Mouse (Mus musculus) lung, embryonic 15.5 days (tissue): Measurements from ENCODE around the gene Gm1113. TPM values are rescaled to one million over a fixed set of nuclear protein-coding genes. Genes with fewer than 3 reads are reported as not detected.

ENCODE experiments used
- ATAC-seq: fragments of 200-750 bp; cut with Nextera tagmentation; 2 replicates; pipeline ENCODE4 v1.8.0; 2017; ENCODE audit warnings: moderate number of reproducible peaks, borderline replicate concordance; ENCODE audit not compliant: low FRiP score, low TSS enrichment; ENCODE audit errors: extremely low read depth
- H3K27ac ChIP-seq: fragments of 300-500 bp; sonication (generic); 2 replicates; pipeline ENCODE4 v1.5.1; 2015; ENCODE audit warnings: moderate library complexity, mild to moderate bottlenecking, inconsistent platforms
- H3K27me3 ChIP-seq: fragments of 300-500 bp; sonication (generic); 2 replicates; pipeline ENCODE4 v1.6.1; 2015; ENCODE audit warnings: inconsistent platforms
- H3K36me3 ChIP-seq: fragments of 300-500 bp; sonication (generic); 2 replicates; pipeline ENCODE4 v1.6.1; 2015; ENCODE audit warnings: inconsistent platforms
- H3K4me1 ChIP-seq: fragments of 300-500 bp; sonication (generic); 2 replicates; pipeline ENCODE4 v1.6.1; 2015; ENCODE audit warnings: inconsistent platforms
- H3K4me2 ChIP-seq: fragments of 300-500 bp; sonication (generic); 2 replicates; pipeline ENCODE4 v1.6.1; 2015; ENCODE audit warnings: inconsistent platforms, mild to moderate bottlenecking, moderate library complexity
- H3K4me3 ChIP-seq: fragments of 300-500 bp; sonication (generic); 2 replicates; pipeline ENCODE4 v1.5.1; 2015; ENCODE audit warnings: mild to moderate bottlenecking, inconsistent platforms
- H3K9ac ChIP-seq: fragments of 300-500 bp; sonication (generic); 2 replicates; pipeline ENCODE4 v1.6.1; 2015; ENCODE audit warnings: inconsistent platforms
- H3K9me3 ChIP-seq: fragments of 300-500 bp; sonication (generic); 2 replicates; pipeline ENCODE4 v1.6.1; 2016; ENCODE audit warnings: inconsistent platforms
- WGBS: fragments of 180-500 bp; shearing (Covaris S2); methylation state at CpG from one replicate; pipeline ENCODE4 v1.1.7; 2015; 5-methylcytosine and 5-hydroxymethylcytosine counted together
- polyA plus RNA-seq: library from polyadenylated mRNA; unstranded; fragments of >200 nt; fragmentation: Nextera tagmentation; extraction: Ambion mirVana; gene quantifications from 2 replicates; pipeline ENCODE4 v1.2.1, GENCODE M21; 2015

Gene Gm1113
- polyA plus RNA-seq, 1 experiment from 2014 or later = not detected

DNA sequence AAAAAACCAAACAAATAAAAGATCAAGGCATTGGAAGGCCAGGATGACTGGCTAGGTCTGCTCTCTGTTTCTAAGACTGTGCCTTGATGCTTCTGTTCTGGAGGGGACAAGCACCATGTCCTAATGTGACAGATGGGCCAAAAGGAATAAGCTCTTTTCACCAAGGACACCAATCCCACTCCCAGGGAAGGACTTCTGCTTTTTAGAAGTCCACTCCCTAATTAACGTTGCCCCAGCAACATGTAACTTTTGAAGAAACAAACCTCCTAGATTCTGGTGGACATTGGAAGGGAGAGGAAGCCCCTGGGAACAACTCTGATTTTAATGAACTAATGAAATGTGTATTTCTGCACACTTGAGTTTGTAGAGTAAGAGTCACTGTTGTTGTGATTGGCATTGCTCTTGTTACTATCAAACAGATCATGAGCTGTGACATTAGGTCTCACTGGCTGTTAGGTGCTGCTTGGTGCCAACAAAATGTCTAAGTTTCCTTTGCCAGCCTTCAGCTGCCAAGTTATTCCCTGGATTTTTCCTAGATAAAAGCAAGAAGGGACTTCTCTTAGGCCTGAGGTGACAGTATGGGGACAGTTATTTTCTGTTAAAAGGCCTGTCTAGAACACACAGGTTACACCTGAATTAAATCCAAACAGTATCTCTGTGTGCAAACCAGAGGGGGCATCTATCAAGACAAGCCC lies 4.9 kb upstream of the Gm1113 start:
- ATAC-seq = no peak
- Histone ChIP-seq H3K9ac (no peak overlapping the region), H3K27ac (peak overlapping the region; percentile 37; the same call in 1 of the 2 replicates)

DNA sequence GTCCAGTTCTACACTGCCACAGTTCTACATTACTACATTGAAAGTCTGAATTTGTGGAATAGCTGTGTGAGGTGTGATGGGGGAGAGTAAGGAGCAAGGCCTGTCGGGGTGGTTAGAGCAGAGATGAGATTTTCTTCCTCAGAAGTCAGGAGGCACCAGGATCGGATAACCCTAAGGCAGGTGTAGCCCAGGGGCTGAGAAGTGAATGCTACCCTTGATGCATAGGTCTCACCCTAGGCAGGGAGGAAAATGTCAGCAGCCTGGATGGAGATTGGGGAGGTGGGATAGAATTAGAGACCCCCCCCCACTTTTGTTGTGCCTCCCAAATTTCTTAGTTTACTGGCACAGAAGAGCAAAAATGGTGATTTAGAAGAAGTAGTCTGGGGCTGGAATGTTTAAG lies 4.2 kb upstream of the Gm1113 start:
- 59% methylated on average over 2 of the region's 2 CpGs for WGBS
- Histone ChIP-seq H3K9ac (no peak overlapping the region), H3K9me3 (no peaks in the 10 kb centered on the region), H3K4me2 (no peak overlapping the region), H3K36me3 (no peaks in the 10 kb centered on the region), H3K4me3 (no peak overlapping the region), H3K27me3 (no peaks in the 10 kb centered on the region; the same call in 1 of the 2 replicates), H3K4me1 (peaks cover 17% of the 10 kb centered on the region), H3K27ac (no peak overlapping the region)
- ATAC-seq = no peak

More for the DNA sequence above, 4.9 kb upstream of the Gm1113 start:
- H3K9me3 ChIP-seq = no peaks in the 10 kb centered on the region
- 49% methylated on average over 1 of the region's 1 CpGs for WGBS
- H3K4me3 ChIP-seq = no peak overlapping the region
- no peaks in the 10 kb centered on the region for H3K36me3 ChIP-seq
- H3K27me3 ChIP-seq = no peaks in the 10 kb centered on the region; the same call in 1 of the 2 replicates
- peaks cover 17% of the 10 kb centered on the region for H3K4me1 ChIP-seq
- no peak overlapping the region for H3K4me2 ChIP-seq

- Histone ChIP-seq H3K4me1 (peaks cover 17% of the 10 kb centered on the region), H3K36me3 (no peaks in the 10 kb centered on the region), H3K4me3 (no peak overlapping the region), H3K27me3 (no peaks in the 10 kb centered on the region; the same call in 1 of the 2 replicates), H3K4me2 (no peak overlapping the region), H3K9me3 (no peaks in the 10 kb centered on the region), H3K9ac (no peak overlapping the region), H3K27ac (no peak overlapping the region)
- 68% methylated on average over 6 of the region's 6 CpGs for WGBS
- ATAC-seq = no peak
Observed at GRCm38 (mm10) chr9:35520631-35521348, 2.7 kb upstream of the Gm1113 start.

DNA sequence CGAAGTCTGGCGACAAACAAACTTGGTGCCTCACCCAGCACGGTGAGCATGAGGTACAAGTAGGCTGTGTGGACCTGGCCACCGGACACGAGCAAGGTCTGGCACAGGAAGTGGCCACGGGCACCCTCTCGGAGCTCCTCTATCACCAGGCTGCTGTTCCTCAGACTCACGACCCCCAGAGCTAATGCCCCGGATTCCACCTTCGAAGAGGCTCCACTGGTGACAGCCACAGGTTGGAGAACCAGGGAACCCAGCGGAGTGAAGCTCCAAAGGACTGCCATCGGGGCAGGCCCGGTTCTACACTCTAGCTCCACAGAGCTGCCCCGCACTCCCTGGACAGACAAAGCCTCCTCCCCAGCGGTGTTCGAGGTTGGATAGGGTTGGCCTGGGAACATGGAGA lies 1.4 kb downstream of the Gm1113 start:
- H3K4me3 ChIP-seq = no peak overlapping the region
- no peak overlapping the region for H3K27ac ChIP-seq
- H3K4me1 ChIP-seq = peaks cover 5% of the 10 kb centered on the region; the same call in 1 of the 2 replicates
- peaks cover 4% of the 10 kb centered on the region; the same call in 1 of the 2 replicates for H3K27me3 ChIP-seq
- no peaks in the 10 kb centered on the region for H3K36me3 ChIP-seq
- H3K4me2 ChIP-seq = no peak overlapping the region
- no peak overlapping the region for H3K9ac ChIP-seq
- no peak for ATAC-seq
- H3K9me3 ChIP-seq = no peaks in the 10 kb centered on the region
- WGBS = 92% methylated on average over 16 of the region's 16 CpGs

DNA sequence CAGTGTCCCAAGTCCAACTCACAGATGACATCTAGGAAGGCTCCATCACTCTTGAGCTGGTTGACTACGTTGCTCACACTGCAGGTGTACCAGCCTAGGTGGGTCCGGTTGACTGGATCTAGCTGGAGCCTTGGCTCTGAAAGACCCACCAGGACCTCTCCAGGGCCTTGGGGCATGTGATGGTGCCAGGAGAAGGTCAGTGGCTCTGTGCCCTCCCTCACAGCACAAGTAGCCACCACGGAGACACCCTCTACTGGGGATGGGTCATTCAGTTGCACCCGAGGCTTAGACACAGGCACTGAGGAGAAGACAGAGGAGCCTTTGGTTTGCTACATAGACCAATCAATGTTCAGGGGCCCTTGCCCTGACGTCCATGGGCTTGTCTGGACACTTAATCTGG lies 1.9 kb downstream of the Gm1113 start:
- Histone ChIP-seq H3K27ac (no peak overlapping the region), H3K9me3 (no peaks in the 10 kb centered on the region), H3K36me3 (no peaks in the 10 kb centered on the region), H3K4me1 (peaks cover 1% of the 10 kb centered on the region; the same call in 1 of the 2 replicates), H3K27me3 (peaks cover 4% of the 10 kb centered on the region; the same call in 1 of the 2 replicates), H3K9ac (no peak overlapping the region), H3K4me3 (no peak overlapping the region), H3K4me2 (no peak overlapping the region)
- WGBS = 80% methylated on average over 5 of the region's 5 CpGs
- no peak for ATAC-seq

DNA sequence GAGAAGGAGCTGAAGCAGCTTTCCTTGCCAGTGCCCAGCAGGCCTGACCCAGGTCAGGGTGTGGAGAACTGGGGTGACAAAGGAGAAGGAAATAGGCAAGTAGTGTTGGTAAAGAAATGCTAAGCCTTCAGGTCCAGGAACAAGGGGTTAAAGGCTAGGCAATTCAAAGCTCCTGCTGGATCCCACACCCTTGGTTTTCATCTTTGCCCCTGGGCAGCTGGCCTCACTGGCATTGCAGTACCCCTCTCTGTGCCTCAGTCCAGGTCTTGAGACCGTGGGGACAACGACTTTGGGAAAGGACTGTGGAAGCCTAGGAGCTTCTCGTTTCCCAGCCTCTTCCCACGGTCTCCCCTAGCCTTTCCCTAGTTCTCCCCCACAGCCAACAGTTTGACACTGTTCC lies 4.2 kb downstream of the Gm1113 start:
- Histone ChIP-seq H3K4me2 (no peak overlapping the region), H3K27ac (no peak overlapping the region), H3K4me3 (no peak overlapping the region), H3K9me3 (no peaks in the 10 kb centered on the region), H3K27me3 (peaks cover 10% of the 10 kb centered on the region; the same call in 1 of the 2 replicates), H3K4me1 (0 out of 2 replicates have a peak, but pooled peaks cover 2% of the 10 kb centered on the region), H3K36me3 (no peaks in the 10 kb centered on the region), H3K9ac (no peak overlapping the region)
- WGBS = 73% methylated on average over 4 of the region's 4 CpGs
- ATAC-seq = no peak

GRCm38 (mm10) chr9:35508234-35508633 lies 9.8 kb downstream of the Gm1113 start:
- Histone ChIP-seq H3K4me3 (no peak overlapping the region), H3K27me3 (peaks cover 10% of the 10 kb centered on the region; the same call in 1 of the 2 replicates), H3K9me3 (no peaks in the 10 kb centered on the region), H3K4me2 (no peak overlapping the region), H3K4me1 (peaks cover 18% of the 10 kb centered on the region), H3K36me3 (no peaks in the 10 kb centered on the region), H3K9ac (no peak overlapping the region), H3K27ac (peak overlapping the region; percentile 44)
- 22% methylated on average over 8 of the region's 8 CpGs for WGBS
- peak; percentile 82 for ATAC-seq

GRCm38 (mm10) chr9:35502361-35503000 lies 15.6 kb downstream of the Gm1113 start:
- Histone ChIP-seq H3K9me3 (no peaks in the 10 kb centered on the region), H3K9ac (no peak overlapping the region), H3K4me2 (no peak overlapping the region), H3K36me3 (no peaks in the 10 kb centered on the region), H3K4me1 (peaks cover 1% of the 10 kb centered on the region), H3K4me3 (no peak overlapping the region), H3K27me3 (no peaks in the 10 kb centered on the region), H3K27ac (no peak overlapping the region)
- no peak for ATAC-seq
- WGBS = 88% methylated on average over 10 of the region's 10 CpGs

DNA sequence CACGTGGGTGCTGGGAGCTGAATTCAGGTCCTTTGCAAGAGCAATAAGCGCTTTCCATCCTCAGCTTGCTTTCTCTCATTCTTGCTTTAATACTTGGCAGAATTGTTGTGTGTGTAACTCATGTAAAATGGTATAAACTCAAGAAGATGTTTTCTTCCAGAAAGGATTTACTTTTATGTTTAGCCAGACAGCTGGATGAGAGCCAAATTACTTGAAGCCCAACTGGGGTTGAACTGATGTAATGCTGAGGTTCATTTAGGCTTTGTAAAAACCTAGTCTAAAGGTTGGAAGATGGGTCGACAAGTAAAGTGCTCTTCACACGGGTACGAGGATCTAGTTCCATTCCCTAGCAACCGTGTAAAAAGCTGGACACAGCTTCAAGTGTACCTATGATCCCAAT lies 18.1 kb downstream of the Gm1113 start:
- no peaks in the 10 kb centered on the region for H3K36me3 ChIP-seq
- no peak overlapping the region for H3K4me3 ChIP-seq
- no peak overlapping the region for H3K9ac ChIP-seq
- no peak overlapping the region for H3K4me2 ChIP-seq
- 69% methylated on average over 6 of the region's 6 CpGs for WGBS
- no peak overlapping the region for H3K27ac ChIP-seq
- H3K9me3 ChIP-seq = no peaks in the 10 kb centered on the region
- no peaks in the 10 kb centered on the region for H3K4me1 ChIP-seq
- ATAC-seq = no peak
- H3K27me3 ChIP-seq = no peaks in the 10 kb centered on the region

DNA sequence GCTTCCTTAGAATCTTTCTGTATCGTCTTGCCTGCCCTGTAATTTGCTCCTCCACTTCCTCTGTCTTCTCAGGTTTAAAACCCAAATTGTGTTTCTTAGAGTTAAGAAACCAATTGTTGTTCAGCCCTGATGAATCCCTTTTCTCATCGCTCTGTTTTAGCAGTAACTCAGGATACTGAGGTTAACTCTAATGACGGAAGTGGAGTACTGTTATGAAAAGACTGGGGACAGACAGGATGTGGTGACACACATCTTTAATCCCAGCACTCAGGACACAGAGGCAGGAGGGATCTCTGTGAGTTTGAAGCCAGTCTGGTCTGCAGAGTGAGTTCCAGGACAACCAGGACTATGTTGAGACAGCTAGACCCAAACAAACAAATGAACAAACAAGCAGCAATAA lies 22.6 kb downstream of the Gm1113 start:
- Histone ChIP-seq H3K9me3 (no peaks in the 10 kb centered on the region), H3K27ac (no peak overlapping the region), H3K9ac (no peak overlapping the region), H3K27me3 (no peaks in the 10 kb centered on the region), H3K4me2 (no peak overlapping the region), H3K36me3 (no peaks in the 10 kb centered on the region), H3K4me1 (no peaks in the 10 kb centered on the region), H3K4me3 (no peak overlapping the region)
- no peak for ATAC-seq
- WGBS = 74% methylated on average over 3 of the region's 3 CpGs

GRCm38 (mm10) chr9:35494937-35495336 lies 23.1 kb downstream of the Gm1113 start:
- no peak for ATAC-seq
- no peak overlapping the region for H3K4me3 ChIP-seq
- H3K27me3 ChIP-seq = no peaks in the 10 kb centered on the region
- H3K36me3 ChIP-seq = no peaks in the 10 kb centered on the region
- no peaks in the 10 kb centered on the region for H3K4me1 ChIP-seq
- no peak overlapping the region for H3K27ac ChIP-seq
- H3K9ac ChIP-seq = no peak overlapping the region
- 54% methylated on average over 4 of the region's 4 CpGs for WGBS
- H3K4me2 ChIP-seq = no peak overlapping the region
- no peaks in the 10 kb centered on the region for H3K9me3 ChIP-seq

DNA sequence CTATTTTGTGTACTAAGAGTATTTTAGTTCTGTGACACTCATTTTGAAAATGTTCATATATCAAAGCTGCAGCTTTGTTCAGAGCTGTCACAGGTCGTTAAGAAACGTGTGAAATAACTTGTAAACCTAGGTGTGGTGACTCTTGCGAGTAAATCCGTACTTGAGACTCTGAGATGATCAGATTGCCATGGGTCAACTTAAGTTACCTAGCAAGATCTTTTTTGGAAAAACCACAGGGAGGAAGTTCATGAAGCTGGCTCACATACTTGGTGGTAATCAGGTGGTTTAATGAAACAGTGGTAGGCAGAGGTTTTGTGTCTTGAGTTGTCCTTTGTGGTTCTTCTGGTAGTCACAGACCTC lies 24.4 kb downstream of the Gm1113 start:
- WGBS = 50% methylated on average over 4 of the region's 4 CpGs
- H3K9ac ChIP-seq = no peak overlapping the region
- H3K4me3 ChIP-seq = no peak overlapping the region
- no peaks in the 10 kb centered on the region for H3K36me3 ChIP-seq
- H3K4me1 ChIP-seq = no peaks in the 10 kb centered on the region
- H3K4me2 ChIP-seq = no peak overlapping the region
- no peaks in the 10 kb centered on the region for H3K9me3 ChIP-seq
- no peaks in the 10 kb centered on the region for H3K27me3 ChIP-seq
- H3K27ac ChIP-seq = peak overlapping the region; percentile 32; the same call in 1 of the 2 replicates
- no peak for ATAC-seq
